In the genomic region with DNA sequence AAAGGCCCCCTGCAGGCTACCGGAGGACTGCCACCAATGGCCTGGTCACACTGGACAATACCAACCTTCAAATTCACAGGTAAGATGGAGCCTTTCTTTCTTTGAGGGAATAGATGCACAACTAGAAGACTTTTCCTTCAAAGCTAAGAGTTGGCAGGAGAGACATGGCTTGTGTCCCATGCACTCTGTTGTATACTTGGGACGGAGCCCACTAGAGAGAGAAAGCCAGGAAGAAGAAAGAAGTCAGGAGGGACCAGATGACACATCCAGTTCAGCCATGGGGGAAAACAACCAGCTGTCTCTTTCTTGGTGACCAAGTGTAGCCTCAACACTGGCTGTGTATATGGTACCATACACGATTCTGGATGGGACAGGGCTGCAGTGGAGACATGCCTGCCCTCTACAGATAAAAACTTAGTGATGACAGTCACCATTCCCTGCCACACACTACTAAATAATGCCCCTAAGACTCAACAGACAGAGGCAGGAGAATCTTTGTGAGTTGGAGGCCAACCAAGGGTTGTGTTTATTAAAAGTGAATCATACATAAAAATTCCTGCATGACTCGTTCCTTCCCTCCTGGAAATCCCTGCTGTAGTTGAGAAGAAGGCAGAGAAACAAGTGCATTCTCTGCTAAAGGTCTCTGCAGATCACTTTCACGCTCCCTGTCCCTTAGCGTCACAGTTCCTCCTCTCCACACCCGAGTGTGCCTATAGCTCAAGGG, we compare ENCODE assay signal across 14 mouse cellular contexts. TPM values are rescaled to one million over a fixed set of nuclear protein-coding genes. Genes with fewer than 3 reads are reported as not detected.
DNase-seq lines count a peak whose midpoint lies in the region; ATAC-seq and TF ChIP-seq lines count a peak whose summit lies in the region.
"Had no signal": no experiment of that assay in that cellular context is flagged by ENCODE, and none has a peak within 500 bp of the region (broad histone marks: within the 10 kb centered on the region; RNA-seq: fewer than 3 reads in every experiment).

No protein-coding gene starts in this region.

- 94% methylated on average over 7 of the region's 7 CpGs for WGBS in thymus, adult 2 months
- WGBS in liver, embryonic 11.5 days, result 95% methylated on average over 7 of the region's 7 CpGs
- 90% methylated on average over 7 of the region's 7 CpGs for WGBS in forebrain, embryonic 12.5 days

- peak; percentile 52 to 55 for DNase-seq in heart, postnatal 10 days
- DNase-seq in heart, postnatal 36 days, result no peak
- peak; percentile 47 for DNase-seq in Muller cell, postnatal 12 days (ENCODE audit: inconsistent ontology term)
- DNase-seq in adipocyte (ENCODE audit: low spot score), result peak; percentile 79
- peak; percentile 62 to 65 for DNase-seq in cerebellum, postnatal 25 days
- DNase-seq in thymus, adult 2 months, result no peak
- DNase-seq in liver, embryonic 11.5 days (ENCODE audit: low spot score), result no peak
- DNase-seq: right cerebral cortex, postnatal 4 days had no signal

- no peak for ATAC-seq in liver, embryonic 11.5 days (replicated peaks; ENCODE audit: low FRiP score)
- ATAC-seq in forebrain, embryonic 12.5 days (ENCODE audit: low FRiP score), result no peak
- ATAC-seq: activated CD4-positive, CD25-positive, alpha-beta regulatory T cell, adult 4 months; forebrain, embryonic 13.5 days had no signal

- no peak for TF ChIP-seq CTCF in thymus, adult 2 months (IDR thresholded peaks at IDR 0.05; ENCODE audit: borderline replicate concordance, control insufficient read depth, extremely low read depth, insufficient read depth, low read length, poor library complexity)

- H3K27ac ChIP-seq in thymus, adult 2 months (ENCODE audit: control insufficient read depth, insufficient read depth, low read length), result no peak overlapping the region
- H3K27ac ChIP-seq in liver, embryonic 11.5 days (ENCODE audit: low read depth, low read length), result no peak overlapping the region
- H3K27ac ChIP-seq in forebrain, embryonic 12.5 days, result no peak overlapping the region
- H3K27ac ChIP-seq: embryonic facial prominence, embryonic 15.5 days; forebrain, embryonic 13.5 days; kidney, embryonic 15.5 days; neural tube, embryonic 13.5 days had no signal

- H3K4me3 ChIP-seq in thymus, adult 2 months (ENCODE audit: control insufficient read depth, insufficient read depth, low read length), result no peak overlapping the region
- no peak overlapping the region for H3K4me3 ChIP-seq in liver, embryonic 11.5 days (ENCODE audit: low read depth, low read length)
- H3K4me3 ChIP-seq in forebrain, embryonic 12.5 days (replicated peaks), result no peak overlapping the region
- H3K4me3 ChIP-seq: embryonic facial prominence, embryonic 15.5 days; forebrain, embryonic 13.5 days; kidney, embryonic 15.5 days; neural tube, embryonic 13.5 days had no signal

- no peaks in the 10 kb centered on the region for H3K9me3 ChIP-seq in liver, embryonic 11.5 days (ENCODE audit: control insufficient read depth, low read length)
- H3K9me3 ChIP-seq in forebrain, embryonic 12.5 days, result no peaks in the 10 kb centered on the region
- H3K9me3 ChIP-seq: embryonic facial prominence, embryonic 15.5 days; forebrain, embryonic 13.5 days; kidney, embryonic 15.5 days; neural tube, embryonic 13.5 days had no signal

- no peaks in the 10 kb centered on the region for H3K27me3 ChIP-seq in thymus, adult 2 months (ENCODE audit: control insufficient read depth, insufficient read depth, low read length)
- no peaks in the 10 kb centered on the region for H3K27me3 ChIP-seq in liver, embryonic 11.5 days (replicated peaks; ENCODE audit: control insufficient read depth, insufficient read depth, low read length)
- no peaks in the 10 kb centered on the region for H3K27me3 ChIP-seq in forebrain, embryonic 12.5 days
- H3K27me3 ChIP-seq: embryonic facial prominence, embryonic 15.5 days; forebrain, embryonic 13.5 days; kidney, embryonic 15.5 days; neural tube, embryonic 13.5 days had no signal

- no peak for TF ChIP-seq POLR2A in thymus, adult 2 months (IDR thresholded peaks at IDR 0.05; ENCODE audit: control insufficient read depth, extremely low read depth, insufficient read depth, low read length, poor library complexity)

- H3K9ac ChIP-seq in liver, embryonic 11.5 days (ENCODE audit: low read depth, low read length), result no peak overlapping the region
- no peak overlapping the region for H3K9ac ChIP-seq in forebrain, embryonic 12.5 days
- H3K9ac ChIP-seq: embryonic facial prominence, embryonic 15.5 days; forebrain, embryonic 13.5 days; kidney, embryonic 15.5 days; neural tube, embryonic 13.5 days had no signal

- no peak overlapping the region for H3K4me2 ChIP-seq in liver, embryonic 11.5 days
- no peak overlapping the region for H3K4me2 ChIP-seq in forebrain, embryonic 12.5 days
- H3K4me2 ChIP-seq: embryonic facial prominence, embryonic 15.5 days; forebrain, embryonic 13.5 days; kidney, embryonic 15.5 days; neural tube, embryonic 13.5 days had no signal

- peaks cover 13% of the 10 kb centered on the region for H3K4me1 ChIP-seq in thymus, adult 2 months (replicated peaks; ENCODE audit: control insufficient read depth, insufficient read depth, low read length)
- H3K4me1 ChIP-seq in liver, embryonic 11.5 days (replicated peaks; ENCODE audit: control insufficient read depth, insufficient read depth, low read length), result no peaks in the 10 kb centered on the region
- H3K4me1 ChIP-seq in forebrain, embryonic 12.5 days, result no peaks in the 10 kb centered on the region
- H3K4me1 ChIP-seq: forebrain, embryonic 13.5 days; neural tube, embryonic 13.5 days had no signal

- peaks cover 70% of the 10 kb centered on the region for H3K36me3 ChIP-seq in thymus, adult 2 months (ENCODE audit: control insufficient read depth, insufficient read depth, low read length)
- H3K36me3 ChIP-seq in liver, embryonic 11.5 days (ENCODE audit: control insufficient read depth, insufficient read depth, low read length), result peaks cover 46% of the 10 kb centered on the region
- H3K36me3 ChIP-seq in forebrain, embryonic 12.5 days (replicated peaks), result peaks cover 96% of the 10 kb centered on the region

- intact Hi-C loops in heart, postnatal 10 days (cut with DNase I), result no loop called here
- intact Hi-C loops in heart, postnatal 36 days (cut with DNase I), result no loop called here

RNA-seq across cellular contexts. Expression of a gene that starts 45.8 kb away (rescaled TPM):
- 10 to 100 TPM; 59.0 to 59.5 TPM for total RNA-seq in heart, postnatal 10 days (2021)
- total RNA-seq in heart, postnatal 36 days (2021), result 10 to 100 TPM; 60.7 to 65.0 TPM
- 95.3 and 117 TPM in 2 replicates for polyA plus RNA-seq in thymus, adult 2 months (2012; rRNA removed)
- 36.7 and 38.6 TPM in 2 replicates for polyA plus RNA-seq in liver, embryonic 11.5 days (2014; fragmentation: Nextera tagmentation; extraction: Ambion mirVana)
- polyA plus RNA-seq in forebrain, embryonic 12.5 days (2016; fragmentation: Nextera tagmentation; extraction: Ambion mirVana), result 103 and 109 TPM in 2 replicates

RNA-seq across cellular contexts. Expression of a gene that starts 58.1 kb away (rescaled TPM):
- 10 to 100 TPM; 22.1 to 23.5 TPM for total RNA-seq in heart, postnatal 10 days (2021)
- 10 to 100 TPM; 20.8 to 23.5 TPM for total RNA-seq in heart, postnatal 36 days (2021)
- polyA plus RNA-seq in thymus, adult 2 months (2012; rRNA removed), result 14.4 and 15.3 TPM in 2 replicates
- polyA plus RNA-seq in liver, embryonic 11.5 days (2014; fragmentation: Nextera tagmentation; extraction: Ambion mirVana), result 59.5 and 64.2 TPM in 2 replicates
- 49.3 and 51.4 TPM in 2 replicates for polyA plus RNA-seq in forebrain, embryonic 12.5 days (2016; fragmentation: Nextera tagmentation; extraction: Ambion mirVana)

Comparison
In these comparisons a context has a peak if more than half of its experiments do, and no peak if none do; other contexts are left out.
1. DNase-seq: peak in heart, postnatal 10 days (2 of 2), Muller cell, postnatal 12 days (single experiment), adipocyte (single experiment) and cerebellum, postnatal 25 days (2 of 2); none in heart, postnatal 36 days (0 of 2), thymus, adult 2 months (single experiment) and liver, embryonic 11.5 days (single experiment).